Mouse (Mus musculus) embryonic facial prominence, embryonic 14.5 days (tissue): Measurements from ENCODE around the gene Tcf7l2. TPM values are rescaled to one million over a fixed set of nuclear protein-coding genes. Genes with fewer than 3 reads are reported as not detected.

Experiments used
- ATAC-seq: fragments of 200-750 bp; cut with Nextera tagmentation; 2 replicates; pipeline ENCODE4 v1.8.0; 2017; ENCODE audit warnings: low read depth, moderate number of reproducible peaks, moderate TSS enrichment
- DNase-seq: peaks from one replicate; pipeline ENCODE4 v3.0.0-alpha.2; 2015; ENCODE audit warnings: low spot score
- H3K27ac ChIP-seq: fragments of 300-500 bp; sonication (generic); replicated peaks from 2 replicates; pipeline ENCODE4 v1.5.1; 2014; ENCODE audit warnings: low read depth, mild to moderate bottlenecking, low read length, moderate library complexity
- H3K27me3 ChIP-seq: fragments of 300-500 bp; sonication (generic); replicated peaks from 2 replicates; pipeline ENCODE4 v1.6.1; 2014; ENCODE audit warnings: low read length; ENCODE audit not compliant: control insufficient read depth, insufficient read depth
- H3K36me3 ChIP-seq: fragments of 300-500 bp; sonication (generic); 2 replicates; pipeline ENCODE4 v1.6.1; 2014; ENCODE audit warnings: low read length, mixed read lengths; ENCODE audit not compliant: control insufficient read depth, insufficient read depth
- H3K4me1 ChIP-seq: fragments of 300-500 bp; sonication (generic); 2 replicates; pipeline ENCODE4 v1.6.1; 2014; ENCODE audit warnings: antibody characterized with exemption, low read length; ENCODE audit not compliant: control insufficient read depth, insufficient read depth
- H3K4me2 ChIP-seq: fragments of 300-500 bp; sonication (generic); 2 replicates; pipeline ENCODE4 v1.6.1; 2014; ENCODE audit warnings: low read depth, mild to moderate bottlenecking, low read length, moderate library complexity, mixed read lengths
- H3K4me3 ChIP-seq: fragments of 300-500 bp; sonication (generic); 2 replicates; pipeline ENCODE4 v1.5.1; 2014; ENCODE audit warnings: low read depth, mild to moderate bottlenecking, low read length
- H3K9ac ChIP-seq: fragments of 300-500 bp; sonication (generic); 2 replicates; pipeline ENCODE4 v1.6.1; 2014; ENCODE audit warnings: low read depth, mild to moderate bottlenecking, low read length, moderate library complexity, mixed read lengths
- H3K9me3 ChIP-seq: fragments of 300-500 bp; sonication (generic); 2 replicates; pipeline ENCODE4 v1.6.1; 2016; ENCODE audit warnings: low read length; ENCODE audit not compliant: control insufficient read depth
- whole genome bisulfite sequencing: fragments of 180-500 bp; shearing (Covaris S2); extraction: QIAGEN DNeasy Blood & Tissue Kit; methylation state at CpG from one replicate; pipeline ENCODE4 v1.1.7; 2014; 5-methylcytosine and 5-hydroxymethylcytosine counted together
- polyA plus RNA-seq: library from polyadenylated mRNA; unstranded; fragments of >200 nt; fragmentation: Nextera tagmentation; extraction: Ambion mirVana; gene quantifications from 2 replicates; pipeline ENCODE4 v1.2.1, GENCODE M21; 2014

The Tcf7l2 gene
- polyA plus RNA-seq, 1 experiment from 2014 or later = 106 TPM

DNA sequence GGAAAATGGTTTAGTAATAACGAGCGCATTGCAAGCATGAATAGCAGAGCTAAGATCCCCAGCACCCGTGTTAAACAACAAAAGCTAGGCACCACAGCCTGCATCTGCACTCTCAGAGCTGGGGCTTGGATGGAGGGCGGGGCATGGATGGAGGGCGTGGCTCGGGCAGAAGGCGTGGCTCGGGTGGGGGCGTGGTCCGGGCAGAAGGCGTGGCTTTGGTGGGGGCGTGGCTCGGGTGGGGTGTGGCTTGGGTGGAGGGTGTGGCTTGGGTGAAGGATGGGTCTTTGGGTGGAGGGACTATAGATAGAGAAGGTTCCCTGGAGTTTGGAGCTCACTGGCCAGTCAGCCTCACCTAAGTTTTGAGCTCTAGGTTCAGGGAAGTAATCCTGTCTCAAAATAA lies 45.8 kb downstream of the Tcf7l2 start:
- 85% methylated on average over 13 of the region's 13 CpGs for WGBS
- peaks cover 8% of the 10 kb centered on the region; the same call in 1 of the 2 replicates for H3K36me3 ChIP-seq
- DNase-seq = no peak

DNA sequence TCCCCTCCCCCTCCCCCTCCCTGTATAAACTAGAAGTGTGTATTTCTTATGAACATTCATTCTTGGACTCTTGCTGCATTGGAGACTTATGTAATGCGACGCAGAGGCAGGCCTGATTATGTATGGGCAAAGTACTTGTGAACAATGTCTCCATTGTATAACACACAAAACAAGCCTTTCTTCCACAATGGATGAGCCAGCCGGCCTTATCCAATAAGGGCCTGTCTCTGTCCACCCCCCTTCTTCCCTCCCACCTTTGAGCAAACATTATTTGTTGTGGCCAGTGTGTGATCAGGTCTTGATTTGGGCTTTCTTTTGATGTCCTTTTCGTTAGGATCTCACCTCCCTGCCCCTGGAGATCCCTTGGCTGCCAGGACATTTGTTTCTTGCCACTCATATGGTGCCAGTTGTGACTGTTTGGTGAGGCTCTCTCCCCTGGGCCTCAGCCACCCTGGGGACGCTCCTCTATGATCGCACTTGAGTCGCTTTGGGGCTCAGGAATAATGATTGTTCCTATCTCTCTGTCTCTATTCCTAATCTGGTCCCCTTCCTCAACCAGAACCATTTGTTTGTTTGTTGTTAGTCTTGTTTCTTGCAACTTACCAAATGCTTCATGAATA lies 46.8 kb downstream of the Tcf7l2 start:
- peak; percentile 70; the same call in 1 of the 2 replicates for ATAC-seq
- peak; percentile 82 for DNase-seq
- H3K9ac ChIP-seq = no peak overlapping the region
- peaks cover 15% of the 10 kb centered on the region; the same call in 1 of the 2 replicates for H3K36me3 ChIP-seq
- no peak overlapping the region for H3K4me3 ChIP-seq
- no peaks in the 10 kb centered on the region for H3K9me3 ChIP-seq
- no peak overlapping the region for H3K4me2 ChIP-seq
- peaks cover 10% of the 10 kb centered on the region for H3K4me1 ChIP-seq
- H3K27ac ChIP-seq = 0 out of 2 replicates have a peak overlapping the region, but pooled peaks have one; percentile 0
- no peaks in the 10 kb centered on the region for H3K27me3 ChIP-seq
- WGBS = 37% methylated on average over 5 of the region's 7 CpGs

More for the DNA sequence above, 45.8 kb downstream of the Tcf7l2 start:
- Histone ChIP-seq H3K4me1 (peaks cover 10% of the 10 kb centered on the region), H3K4me2 (no peak overlapping the region), H3K9ac (no peak overlapping the region), H3K27ac (no peak overlapping the region), H3K4me3 (no peak overlapping the region), H3K9me3 (no peaks in the 10 kb centered on the region), H3K27me3 (no peaks in the 10 kb centered on the region)
- no peak for ATAC-seq

DNA sequence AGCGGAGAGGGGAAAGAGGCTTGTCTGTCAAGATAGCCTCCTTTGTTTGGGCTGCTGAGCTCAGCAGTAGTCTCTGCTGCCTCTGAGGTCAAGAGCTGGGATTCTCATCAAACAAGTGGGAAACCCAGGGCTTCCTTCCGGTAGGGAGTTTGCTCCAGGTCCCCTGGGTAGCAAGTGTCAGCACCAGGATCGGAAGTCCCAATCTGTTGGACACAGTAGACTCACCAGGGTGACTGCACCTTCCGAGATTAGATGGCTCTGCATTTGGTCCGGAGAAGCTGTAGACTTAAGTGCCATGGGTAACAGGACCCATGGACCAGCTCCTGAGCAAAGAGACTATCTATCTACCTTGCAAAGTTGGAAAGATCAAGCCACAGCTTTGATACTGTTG lies 47.3 kb downstream of the Tcf7l2 start:
- 48% methylated on average over 5 of the region's 5 CpGs for WGBS
- H3K27ac ChIP-seq = no peak overlapping the region
- DNase-seq (no peak), ATAC-seq (no peak)
- H3K4me1 ChIP-seq = peaks cover 10% of the 10 kb centered on the region
- H3K36me3 ChIP-seq = peaks cover 19% of the 10 kb centered on the region; the same call in 1 of the 2 replicates
- H3K9ac ChIP-seq = no peak overlapping the region
- H3K27me3 ChIP-seq = no peaks in the 10 kb centered on the region
- no peak overlapping the region for H3K4me2 ChIP-seq
- no peak overlapping the region for H3K4me3 ChIP-seq
- no peaks in the 10 kb centered on the region for H3K9me3 ChIP-seq

DNA sequence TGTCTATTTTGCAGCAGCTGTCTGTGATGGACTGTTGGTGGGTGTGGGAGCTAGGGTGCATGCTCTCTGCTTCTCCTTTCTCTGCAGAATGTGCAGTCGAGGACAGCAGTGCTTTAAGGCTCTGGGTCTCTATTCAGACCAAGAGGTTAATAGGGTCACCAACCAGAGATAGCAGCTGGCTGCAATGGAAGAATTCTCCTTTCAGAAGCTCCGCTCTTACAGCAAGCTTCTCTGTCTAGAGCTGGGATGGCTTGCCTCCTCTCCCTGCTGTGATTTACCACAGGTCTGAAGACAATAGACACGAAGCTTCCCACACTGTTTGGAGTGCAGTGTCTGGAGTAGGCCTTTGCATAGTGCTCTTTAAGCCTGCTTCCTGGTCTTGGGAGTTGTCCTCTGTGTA lies 48.2 kb downstream of the Tcf7l2 start:
- DNase-seq (no peak), ATAC-seq (no peak)
- Histone ChIP-seq H3K4me3 (no peak overlapping the region), H3K36me3 (peaks cover 19% of the 10 kb centered on the region; the same call in 1 of the 2 replicates), H3K9ac (no peak overlapping the region), H3K27me3 (no peaks in the 10 kb centered on the region), H3K9me3 (no peaks in the 10 kb centered on the region), H3K4me1 (peaks cover 13% of the 10 kb centered on the region), H3K4me2 (no peak overlapping the region), H3K27ac (no peak overlapping the region)
- 36% methylated on average over 3 of the region's 3 CpGs for WGBS

DNA sequence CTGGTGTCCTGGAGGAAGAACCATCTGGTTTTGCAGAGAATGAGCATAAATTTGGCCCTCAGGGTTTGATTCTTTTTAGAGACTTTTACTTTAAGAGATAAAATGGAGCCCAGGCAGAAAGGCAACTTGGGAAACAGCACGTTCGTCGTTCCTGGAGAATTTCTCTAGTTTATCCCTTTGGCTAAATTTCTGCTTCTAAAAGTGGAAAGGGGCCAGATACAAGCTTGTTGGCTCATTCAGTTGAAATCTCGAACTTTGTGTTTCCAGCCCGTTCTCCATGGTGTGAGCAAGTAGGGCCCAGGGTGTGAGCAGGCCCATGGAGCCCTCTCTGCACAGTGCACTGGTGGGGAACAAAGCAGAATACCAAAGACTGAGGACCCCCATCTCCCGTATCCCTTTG lies 49.7 kb downstream of the Tcf7l2 start:
- H3K4me3 ChIP-seq = no peak overlapping the region
- H3K27me3 ChIP-seq = no peaks in the 10 kb centered on the region
- H3K9me3 ChIP-seq = no peaks in the 10 kb centered on the region
- H3K4me1 ChIP-seq = peaks cover 13% of the 10 kb centered on the region
- no peak overlapping the region for H3K27ac ChIP-seq
- H3K4me2 ChIP-seq = no peak overlapping the region
- no peak overlapping the region for H3K9ac ChIP-seq
- 68% methylated on average over 6 of the region's 6 CpGs for WGBS
- no peak for DNase-seq
- H3K36me3 ChIP-seq = peaks cover 19% of the 10 kb centered on the region; the same call in 1 of the 2 replicates
- ATAC-seq = no peak

DNA sequence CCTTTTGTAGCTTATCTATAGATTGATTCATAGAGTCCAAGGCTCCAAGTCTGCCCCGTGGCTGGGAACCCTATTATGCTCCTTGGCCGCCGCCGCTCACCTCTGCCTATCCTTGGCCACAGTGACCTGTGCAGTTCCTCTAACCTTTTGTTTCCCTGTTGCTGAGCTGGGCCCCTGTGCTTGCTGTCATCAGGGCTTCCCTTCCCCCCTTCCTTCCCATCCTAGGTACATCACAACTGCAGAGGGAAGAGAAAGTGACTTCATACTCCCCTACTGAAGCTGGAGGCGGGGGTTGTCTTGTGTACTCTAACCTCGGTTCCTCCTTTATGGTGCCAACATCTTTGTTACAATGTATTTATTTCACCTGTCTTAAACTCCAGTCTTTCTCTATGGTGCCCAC lies 50.3 kb downstream of the Tcf7l2 start:
- Histone ChIP-seq H3K4me3 (no peak overlapping the region), H3K4me2 (no peak overlapping the region), H3K9ac (no peak overlapping the region), H3K27me3 (no peaks in the 10 kb centered on the region), H3K9me3 (no peaks in the 10 kb centered on the region), H3K27ac (no peak overlapping the region), H3K4me1 (peaks cover 13% of the 10 kb centered on the region), H3K36me3 (peaks cover 19% of the 10 kb centered on the region; the same call in 1 of the 2 replicates)
- no peak for DNase-seq
- 85% methylated on average over 6 of the region's 6 CpGs for WGBS
- ATAC-seq = no peak

DNA sequence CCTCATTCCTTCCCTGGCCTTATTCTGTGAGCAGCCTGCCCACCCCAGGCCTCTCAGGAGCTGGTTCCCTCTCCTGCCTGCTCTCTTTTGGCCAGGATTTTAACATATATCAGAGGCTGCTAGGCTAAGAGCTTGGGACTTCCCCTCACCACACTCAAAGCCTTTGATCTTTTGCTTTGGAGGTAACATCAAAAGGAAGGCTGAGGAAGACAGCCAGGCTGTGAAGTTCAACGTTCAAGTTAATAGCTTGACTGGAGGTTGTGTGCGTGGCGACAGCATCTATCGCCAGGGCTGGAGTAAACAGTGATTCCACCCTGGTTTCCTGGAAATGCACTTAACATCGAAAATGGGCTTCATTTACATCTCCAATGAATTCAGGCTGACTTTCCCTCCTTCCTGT lies 51.0 kb downstream of the Tcf7l2 start:
- peaks cover 13% of the 10 kb centered on the region for H3K4me1 ChIP-seq

DNA sequence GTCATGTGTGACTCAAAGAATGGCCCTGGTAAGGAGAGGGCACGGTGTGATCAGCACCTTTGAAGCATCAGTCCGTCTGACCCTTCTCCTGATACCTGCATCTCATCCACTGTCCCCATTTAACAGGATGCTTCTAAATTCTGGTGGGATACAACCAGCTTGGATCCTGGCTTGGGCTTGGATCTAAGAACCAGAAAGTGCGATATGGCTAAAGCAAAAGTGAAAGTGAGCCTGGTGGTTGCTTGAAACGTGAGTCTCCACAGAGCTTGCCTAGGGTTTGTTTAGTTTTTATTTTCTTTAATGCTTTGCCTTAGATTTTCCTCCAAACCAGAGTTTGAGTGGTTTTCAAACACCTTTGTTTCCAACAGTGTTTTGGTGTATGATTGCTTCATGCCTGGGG lies 51.4 kb downstream of the Tcf7l2 start:
- H3K27ac ChIP-seq = no peak overlapping the region
- WGBS = 78% methylated on average over 4 of the region's 4 CpGs
- H3K4me1 ChIP-seq = peaks cover 16% of the 10 kb centered on the region
- H3K9me3 ChIP-seq = no peaks in the 10 kb centered on the region
- no peak overlapping the region for H3K9ac ChIP-seq
- H3K4me2 ChIP-seq = no peak overlapping the region
- no peaks in the 10 kb centered on the region for H3K27me3 ChIP-seq
- H3K36me3 ChIP-seq = peaks cover 19% of the 10 kb centered on the region; the same call in 1 of the 2 replicates
- ATAC-seq (no peak), DNase-seq (no peak)
- no peak overlapping the region for H3K4me3 ChIP-seq

More for the DNA sequence above, 51.0 kb downstream of the Tcf7l2 start:
- Histone ChIP-seq H3K4me3 (no peak overlapping the region), H3K9ac (no peak overlapping the region), H3K27me3 (no peaks in the 10 kb centered on the region), H3K27ac (no peak overlapping the region), H3K9me3 (no peaks in the 10 kb centered on the region), H3K36me3 (peaks cover 19% of the 10 kb centered on the region; the same call in 1 of the 2 replicates), H3K4me2 (no peak overlapping the region)
- no peak for ATAC-seq
- WGBS = 59% methylated on average over 5 of the region's 5 CpGs
- DNase-seq = no peak
